Mouse (Mus musculus) hematopoietic stem cell, adult 5-6 weeks (primary cell): Measurements from ENCODE around the gene Eif5. TPM values are rescaled to one million over a fixed set of nuclear protein-coding genes. Genes with fewer than 3 reads are reported as not detected.
A peak's percentile ranks its signal among the peaks of the same experiment; 100 is the strongest.
"Not testable (repeated sequence)": the region's sequence is repeated elsewhere in the genome, so short reads cannot be mapped to it uniquely, and the experiment has no call there.

ENCODE experiments used
- ATAC-seq, 2 experiments: fragments of 125-278 bp in 1 of 2; replicated peaks in 1 of 2; 2 replicates each; pipeline ENCODE4 v1.8.0; 2016 to 2017; ENCODE audit warnings: inconsistent platforms in 2 of 2, mild to moderate bottlenecking in 2 of 2, moderate number of reproducible peaks in 2 of 2, low read depth in 1 of 2, moderate TSS enrichment in 1 of 2; ENCODE audit not compliant: low FRiP score in 2 of 2, poor library complexity in 2 of 2, severe bottlenecking in 2 of 2, insufficient read depth in 1 of 2, low TSS enrichment in 1 of 2
- total RNA-seq: library from RNA; stranded (forward); fragments of 172-1452, 232-1000 nt; gene quantifications from 2 replicates; pipeline ENCODE4 v1.2.3, GENCODE M21; 2017

Eif5 gene
- 352 and 436 TPM in 2 replicates for total RNA-seq

- peak; percentile 93 to 97 for ATAC-seq
Observed at GRCm38 (mm10) chr12:111537796-111538291, at the start of gene Eif5. Eif5 (plus strand) TSS chr12:111538016.

GRCm38 (mm10) chr12:111489261-111489865 lies 48.5 kb upstream of the Eif5 start:
- no peak for ATAC-seq

DNA sequence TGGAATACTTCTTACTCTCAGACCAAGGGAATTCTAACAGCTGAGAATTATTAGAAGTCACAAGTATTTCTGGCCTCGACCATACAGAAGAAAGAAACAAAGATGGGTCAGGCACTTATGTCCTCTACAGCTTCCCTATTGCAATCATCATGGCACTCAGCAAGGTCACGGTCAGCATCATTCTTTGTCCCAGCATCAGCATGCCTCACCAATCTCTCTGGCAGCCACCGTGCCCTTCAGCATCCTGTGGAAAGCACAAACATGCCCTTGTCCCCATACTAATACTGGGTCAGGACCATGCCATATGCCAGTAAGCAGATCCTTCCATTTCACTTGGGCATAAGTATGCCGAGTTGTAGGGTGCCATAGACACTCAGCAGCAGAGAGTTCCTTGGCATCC lies 42.9 kb upstream of the Eif5 start:
- ATAC-seq, result no peak

GRCm38 (mm10) chr12:111497076-111497475 lies 40.7 kb upstream of the Eif5 start:
- ATAC-seq, result no peak

GRCm38 (mm10) chr12:111499617-111500016 lies 38.2 kb upstream of the Eif5 start:
- ATAC-seq, result no peak

DNA sequence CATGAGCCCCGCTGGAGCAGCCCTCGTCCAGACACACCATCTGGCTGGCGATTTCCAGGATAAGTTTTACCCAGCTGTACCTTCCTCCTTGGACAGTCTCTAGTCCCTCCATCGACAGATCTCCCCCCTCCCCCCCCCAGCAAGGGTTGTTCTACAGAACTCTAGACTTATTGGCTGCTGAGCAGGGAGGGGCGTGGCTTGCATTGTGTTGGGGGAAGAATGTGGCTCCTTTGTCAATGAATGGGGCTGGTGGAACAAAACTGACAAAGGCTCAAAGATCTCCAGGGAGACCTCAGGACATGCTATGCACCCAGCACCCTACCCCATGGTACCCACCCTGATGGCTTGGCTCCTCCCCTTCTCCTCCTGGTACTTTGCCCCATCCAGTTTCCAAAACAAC lies 37.1 kb upstream of the Eif5 start:
- no peak for ATAC-seq

GRCm38 (mm10) chr12:111503063-111503567 lies 34.7 kb upstream of the Eif5 start:
- ATAC-seq, result no peak

DNA sequence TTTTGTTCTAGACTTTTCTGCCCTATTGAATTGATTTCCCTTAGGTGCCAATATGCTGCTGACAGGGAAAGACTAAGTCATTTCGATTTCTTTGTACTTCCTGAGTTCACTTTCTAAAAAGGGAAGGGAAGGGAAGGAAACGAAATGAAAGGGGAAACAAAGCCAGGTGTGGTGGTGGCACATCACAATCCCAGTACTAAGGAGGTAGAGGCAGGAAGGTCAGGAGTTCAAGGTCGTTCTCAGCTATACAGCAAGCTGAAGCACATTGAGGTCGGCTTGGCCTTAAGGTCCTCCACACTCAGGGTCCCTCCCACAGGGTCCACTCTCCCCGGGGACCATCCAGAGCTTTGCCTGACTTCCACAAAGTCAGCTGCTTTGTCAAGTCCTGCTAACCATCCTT lies 34.2 kb upstream of the Eif5 start:
- ATAC-seq, result no peak

DNA sequence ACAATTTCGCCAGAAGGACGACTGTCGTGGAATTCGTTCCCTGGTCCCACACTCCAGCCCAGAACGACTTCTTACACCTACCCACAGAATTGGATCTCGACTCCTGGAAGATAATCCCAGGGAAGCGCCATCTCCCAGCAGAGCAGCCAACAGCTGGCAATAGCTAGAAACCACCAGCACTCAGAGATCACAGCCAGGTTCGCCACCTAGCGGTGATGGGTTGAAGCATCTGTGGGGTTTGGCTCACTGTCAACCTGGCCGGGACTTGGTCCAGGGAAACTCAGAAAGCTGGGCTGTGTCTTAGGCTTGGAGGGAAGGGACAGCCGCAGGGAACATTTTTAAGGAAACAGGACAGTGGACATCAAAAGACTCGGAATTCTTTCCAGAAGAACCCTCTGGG lies 32.9 kb upstream of the Eif5 start:
- ATAC-seq, result peak; percentile 73 to 87

DNA sequence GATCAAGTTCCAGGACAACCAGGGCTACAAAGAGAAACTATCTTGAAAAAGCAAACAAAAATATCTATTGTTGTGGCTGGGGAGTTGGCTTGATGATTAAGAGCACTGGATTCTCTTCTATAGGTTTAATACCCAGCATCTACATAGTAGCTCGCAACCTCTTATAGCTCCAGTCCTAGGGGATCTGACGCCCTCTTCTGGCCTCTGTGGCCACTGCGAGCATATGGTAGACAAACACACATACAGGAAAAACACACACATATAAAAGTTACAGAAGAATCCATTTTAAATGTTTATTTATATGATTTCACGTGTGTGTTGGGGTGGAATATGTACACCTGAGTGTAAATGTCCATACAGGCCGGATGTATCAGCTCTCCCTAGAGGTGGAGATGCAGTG lies 30.8 kb upstream of the Eif5 start:
- no peak for ATAC-seq

DNA sequence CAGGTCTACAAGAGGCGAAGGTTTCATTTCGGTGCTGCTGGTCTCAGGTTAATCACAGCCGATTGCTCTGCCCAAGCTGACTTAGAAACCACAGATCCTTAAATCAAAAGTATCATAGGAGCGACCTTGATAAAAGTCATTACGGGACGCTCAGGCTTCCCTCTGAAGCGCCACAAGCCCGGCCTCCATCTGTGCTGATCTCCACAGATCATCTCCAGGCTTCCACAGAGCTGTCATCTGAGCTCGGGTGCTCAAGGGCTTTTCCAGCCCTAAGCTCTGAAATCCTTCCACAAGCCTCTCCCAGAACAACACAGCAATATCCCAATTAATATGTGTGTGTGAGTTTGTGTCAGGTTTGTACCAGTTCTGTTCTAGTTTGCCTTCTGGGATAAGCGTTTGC lies 29.9 kb upstream of the Eif5 start:
- ATAC-seq, result no peak

DNA sequence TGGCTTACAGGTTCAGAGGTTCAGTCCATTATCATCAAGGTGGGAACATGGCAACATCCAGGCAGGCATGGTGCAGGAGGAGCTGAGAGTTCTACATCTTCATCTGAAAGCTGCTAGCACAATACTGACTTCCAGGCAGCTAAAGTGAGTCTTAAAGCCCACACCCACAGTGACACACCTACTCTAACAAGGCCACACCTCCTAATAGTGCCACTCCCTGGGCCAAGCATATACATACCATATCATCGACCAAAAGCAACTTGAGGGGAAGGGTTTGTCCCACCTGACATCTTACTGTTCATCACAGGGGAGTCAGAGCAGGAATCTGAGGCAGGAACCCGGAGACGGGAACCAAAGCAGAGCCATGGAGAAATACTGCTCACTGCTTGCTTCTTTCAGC lies 29.4 kb upstream of the Eif5 start:
- not testable (repeated sequence) for ATAC-seq

GRCm38 (mm10) chr12:111512572-111513063 lies 25.2 kb upstream of the Eif5 start:
- no peak for ATAC-seq

DNA sequence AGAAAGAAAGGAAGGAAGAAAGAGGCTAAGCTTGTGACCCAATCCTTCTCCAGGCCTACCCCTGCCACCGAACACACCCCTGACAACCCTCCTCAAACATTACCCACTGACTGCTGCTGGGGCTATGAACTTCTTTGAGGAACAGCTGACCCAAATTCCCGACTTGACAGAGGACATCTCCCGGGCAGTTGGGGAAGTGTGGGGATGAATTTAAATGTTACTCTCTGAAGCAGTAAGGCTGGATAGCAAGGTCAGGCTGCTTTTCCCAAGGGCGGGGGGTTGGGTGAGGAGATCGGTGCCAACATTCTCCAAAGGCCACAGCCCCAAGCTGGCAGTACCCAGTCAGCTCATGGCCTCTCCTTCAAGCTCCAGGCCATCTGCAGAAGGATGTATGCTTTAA lies 24.1 kb upstream of the Eif5 start:
- ATAC-seq, result no peak

DNA sequence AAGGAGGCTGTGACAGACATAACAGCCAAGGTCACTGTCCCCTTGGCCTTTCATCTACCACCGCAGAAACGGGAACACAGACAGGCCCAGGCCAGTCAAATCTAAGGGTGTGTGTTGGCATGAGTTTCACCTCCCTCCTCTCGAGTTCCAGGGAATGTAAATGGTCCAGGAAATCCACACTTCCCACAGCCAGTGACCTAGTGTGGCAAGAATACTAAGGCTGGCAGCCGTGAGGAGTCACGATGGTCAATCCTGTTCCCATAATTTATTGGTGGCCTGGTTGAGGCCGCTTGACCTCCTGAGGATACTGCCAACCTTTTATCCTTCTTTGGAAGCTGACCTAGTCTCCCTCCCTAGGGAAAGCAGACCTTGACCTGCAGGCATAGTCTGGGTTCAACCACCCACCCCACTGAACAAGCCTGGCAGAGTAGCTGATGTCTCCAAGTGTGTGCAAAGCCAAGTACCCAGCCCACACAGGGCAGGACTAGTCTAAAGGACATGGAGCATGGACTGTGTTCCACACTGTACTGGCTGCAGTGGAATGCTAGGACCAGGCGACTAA lies 23.5 kb upstream of the Eif5 start:
- no peak for ATAC-seq

GRCm38 (mm10) chr12:111514874-111515649 lies 22.8 kb upstream of the Eif5 start:
- 0 out of 4 replicates have a peak, but pooled peaks of 1 of the 2 experiments have one; percentile 27 for ATAC-seq

DNA sequence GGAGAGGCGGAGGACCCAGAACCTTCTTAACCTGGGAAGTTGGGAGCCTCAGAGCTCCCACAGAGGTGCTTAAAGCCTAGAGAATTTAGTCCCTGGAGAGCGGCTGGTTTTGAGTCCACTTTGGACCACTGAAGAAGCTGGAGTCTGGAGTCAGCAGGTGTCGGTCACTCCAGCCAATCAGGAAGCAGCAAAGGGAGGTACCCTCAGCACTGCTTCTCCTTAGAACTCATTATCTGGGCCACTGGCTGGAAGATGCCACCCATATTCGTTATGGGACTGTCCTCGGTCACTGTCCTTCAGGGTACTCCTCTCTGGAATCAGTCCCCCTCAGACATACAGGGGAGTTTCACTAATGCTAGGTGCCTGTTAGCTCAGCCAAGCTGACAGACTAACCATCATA lies 21.9 kb upstream of the Eif5 start:
- no peak for ATAC-seq

DNA sequence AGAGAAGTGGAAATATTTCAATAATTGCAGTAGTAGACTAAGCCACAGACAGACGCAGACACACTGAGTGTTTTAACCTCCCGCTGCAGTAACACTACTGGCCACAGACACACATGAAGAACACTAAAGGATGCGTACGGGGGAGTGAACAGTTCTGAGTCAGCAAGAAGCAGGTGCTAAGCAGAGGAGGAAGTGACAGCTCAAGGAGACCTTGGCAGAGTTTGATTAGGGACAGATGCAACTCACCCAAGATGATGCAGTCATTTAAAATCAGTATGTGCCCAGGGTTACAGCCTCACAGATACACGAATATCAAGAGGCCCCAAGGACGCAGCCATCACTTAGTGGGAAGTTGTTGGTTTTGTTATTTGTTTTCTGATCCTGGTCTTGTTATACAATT lies 21.0 kb upstream of the Eif5 start:
- ATAC-seq, result peak; percentile 27 to 52; a peak in 1 of 4 replicates
